Mouse (Mus musculus): ENCODE results near the gene Pomp. TPM values are rescaled to one million over a fixed set of nuclear protein-coding genes. Genes with fewer than 3 reads are reported as not detected.

Pomp gene
- polyA plus RNA-seq, 1 experiment from 2014 or later, result 480 TPM

DNA sequence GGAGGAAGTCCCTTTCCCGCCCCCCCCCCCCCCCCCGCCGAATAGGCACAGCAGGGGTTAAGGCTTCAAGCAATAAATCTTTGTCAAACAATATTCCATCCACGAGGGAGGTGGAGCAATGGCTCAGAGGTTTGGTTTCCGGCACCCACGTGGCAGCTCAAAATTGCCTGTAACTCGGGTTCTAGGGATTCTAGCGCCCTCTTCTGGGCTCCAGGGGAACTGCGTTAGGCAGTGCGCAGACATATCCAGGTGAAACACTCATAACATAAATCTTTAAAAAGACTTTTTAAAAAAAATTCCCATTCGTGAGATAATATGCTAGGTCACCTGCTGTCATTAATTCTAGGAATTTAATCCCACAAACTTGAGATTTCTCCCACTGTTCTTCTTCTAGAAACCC is 46.9 kb downstream of the Pomp start:
- Histone ChIP-seq H3K27ac (ENCODE audit: low read depth, low read length) (no peak overlapping the region), H3K4me2 (ENCODE audit: low read depth) (no peak overlapping the region), H3K9ac (ENCODE audit: low read length) (no peak overlapping the region), H3K36me3 (ENCODE audit: control insufficient read depth, insufficient read depth, low read length) (no peaks in the 10 kb centered on the region), H3K27me3 (ENCODE audit: control insufficient read depth, insufficient read depth, low read length) (no peaks in the 10 kb centered on the region), H3K4me1 (ENCODE audit: control insufficient read depth, insufficient read depth, low read length) (no peaks in the 10 kb centered on the region), H3K9me3 (ENCODE audit: control insufficient read depth, low read length) (no peaks in the 10 kb centered on the region), H3K4me3 (ENCODE audit: low read depth, low read length) (no peak overlapping the region)
- ATAC-seq (ENCODE audit: insufficient read depth, low FRiP score, low TSS enrichment), result no peak
- 66% methylated on average over 9 of the region's 11 CpGs for WGBS
- DNase-seq (ENCODE audit: low spot score), result no peak

GRCm38 (mm10) chr5:147907851-147908250 is 47.6 kb downstream of the Pomp start:
- no peak for ATAC-seq (ENCODE audit: insufficient read depth, low FRiP score, low TSS enrichment)
- 84% methylated on average over 8 of the region's 8 CpGs for WGBS

DNA sequence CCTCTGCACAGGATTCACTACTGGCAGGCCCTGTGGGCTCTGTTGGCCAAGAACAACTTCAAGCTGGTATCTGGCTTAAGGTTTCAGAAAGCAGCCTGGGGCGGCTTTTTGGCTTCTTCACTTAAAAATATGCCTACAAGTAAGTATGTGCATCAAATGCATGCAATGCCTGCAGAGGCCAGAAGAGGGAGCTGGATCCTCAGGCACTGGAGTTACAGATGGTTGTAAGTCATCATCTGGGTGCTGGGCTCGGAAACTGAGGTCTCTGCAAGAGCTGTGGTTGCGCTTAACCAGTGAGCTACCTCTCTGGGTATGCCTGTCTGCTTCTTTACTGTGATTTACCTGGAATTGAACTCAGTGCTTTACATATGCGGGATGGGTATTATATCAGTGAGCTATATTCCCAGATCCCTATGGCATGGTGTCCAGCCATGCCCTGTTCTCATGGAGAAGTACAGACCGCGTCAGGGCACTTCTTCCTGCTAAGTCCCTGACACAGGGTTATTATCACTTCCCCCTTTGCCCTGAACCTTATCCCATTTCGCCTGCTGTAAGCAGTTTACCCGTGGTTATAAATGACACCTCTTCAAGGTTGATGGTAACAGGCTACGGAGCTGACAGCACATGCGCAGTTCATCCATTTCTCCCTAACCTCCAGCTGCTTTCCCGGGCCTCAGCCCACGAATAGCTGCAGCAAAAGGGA is 50.7 kb downstream of the Pomp start:
- ATAC-seq (ENCODE audit: insufficient read depth, low FRiP score, low TSS enrichment), result no peak
- DNase-seq (ENCODE audit: low spot score), result no peak
- Histone ChIP-seq H3K36me3 (ENCODE audit: control insufficient read depth, insufficient read depth, low read length) (no peaks in the 10 kb centered on the region), H3K27me3 (ENCODE audit: control insufficient read depth, insufficient read depth, low read length) (no peaks in the 10 kb centered on the region), H3K4me3 (ENCODE audit: low read depth, low read length) (no peak overlapping the region), H3K4me2 (ENCODE audit: low read depth) (no peak overlapping the region), H3K4me1 (ENCODE audit: control insufficient read depth, insufficient read depth, low read length) (no peaks in the 10 kb centered on the region), H3K9ac (ENCODE audit: low read length) (no peak overlapping the region), H3K27ac (ENCODE audit: low read depth, low read length) (no peak overlapping the region), H3K9me3 (ENCODE audit: control insufficient read depth, low read length) (no peaks in the 10 kb centered on the region)
- 87% methylated on average over 12 of the region's 12 CpGs for WGBS

More at GRCm38 (mm10) chr5:147907851-147908250, 47.6 kb downstream of the Pomp start:
- Histone ChIP-seq H3K27me3 (ENCODE audit: control insufficient read depth, insufficient read depth, low read length) (no peaks in the 10 kb centered on the region), H3K4me1 (ENCODE audit: control insufficient read depth, insufficient read depth, low read length) (no peaks in the 10 kb centered on the region), H3K4me3 (ENCODE audit: low read depth, low read length) (no peak overlapping the region), H3K4me2 (ENCODE audit: low read depth) (no peak overlapping the region), H3K9ac (ENCODE audit: low read length) (no peak overlapping the region), H3K9me3 (ENCODE audit: control insufficient read depth, low read length) (no peaks in the 10 kb centered on the region), H3K36me3 (ENCODE audit: control insufficient read depth, insufficient read depth, low read length) (no peaks in the 10 kb centered on the region), H3K27ac (ENCODE audit: low read depth, low read length) (no peak overlapping the region)
- no peak for DNase-seq (ENCODE audit: low spot score)

- Histone ChIP-seq H3K9ac (ENCODE audit: low read length) (no peak overlapping the region), H3K27ac (ENCODE audit: low read depth, low read length) (no peak overlapping the region), H3K4me1 (ENCODE audit: control insufficient read depth, insufficient read depth, low read length) (no peaks in the 10 kb centered on the region), H3K27me3 (ENCODE audit: control insufficient read depth, insufficient read depth, low read length) (no peaks in the 10 kb centered on the region), H3K4me3 (ENCODE audit: low read depth, low read length) (no peak overlapping the region), H3K36me3 (ENCODE audit: control insufficient read depth, insufficient read depth, low read length) (no peaks in the 10 kb centered on the region), H3K9me3 (ENCODE audit: control insufficient read depth, low read length) (no peaks in the 10 kb centered on the region), H3K4me2 (ENCODE audit: low read depth) (no peak overlapping the region)
- 77% methylated on average over 5 of the region's 5 CpGs for WGBS
- ATAC-seq (ENCODE audit: insufficient read depth, low FRiP score, low TSS enrichment) (no peak), DNase-seq (ENCODE audit: low spot score) (no peak)
Measured at GRCm38 (mm10) chr5:147911744-147912143, 51.5 kb downstream of the Pomp start.

- Histone ChIP-seq H3K4me2 (ENCODE audit: low read depth) (no peak overlapping the region), H3K27me3 (ENCODE audit: control insufficient read depth, insufficient read depth, low read length) (no peaks in the 10 kb centered on the region), H3K9me3 (ENCODE audit: control insufficient read depth, low read length) (no peaks in the 10 kb centered on the region), H3K9ac (ENCODE audit: low read length) (no peak overlapping the region), H3K4me3 (ENCODE audit: low read depth, low read length) (no peak overlapping the region), H3K4me1 (ENCODE audit: control insufficient read depth, insufficient read depth, low read length) (no peaks in the 10 kb centered on the region), H3K36me3 (ENCODE audit: control insufficient read depth, insufficient read depth, low read length) (no peaks in the 10 kb centered on the region), H3K27ac (ENCODE audit: low read depth, low read length) (no peak overlapping the region)
- DNase-seq (ENCODE audit: low spot score), result no peak
- ATAC-seq (ENCODE audit: insufficient read depth, low FRiP score, low TSS enrichment), result no peak
- WGBS, result 42% methylated on average over 14 of the region's 14 CpGs
Measured at GRCm38 (mm10) chr5:147913241-147913842, 53.1 kb downstream of the Pomp start.

GRCm38 (mm10) chr5:147915038-147915566 is 54.8 kb downstream of the Pomp start:
- H3K27me3 ChIP-seq (ENCODE audit: control insufficient read depth, insufficient read depth, low read length), result no peaks in the 10 kb centered on the region
- H3K27ac ChIP-seq (ENCODE audit: low read depth, low read length), result no peak overlapping the region
- no peak for ATAC-seq (ENCODE audit: insufficient read depth, low FRiP score, low TSS enrichment)
- H3K9me3 ChIP-seq (ENCODE audit: control insufficient read depth, low read length), result no peaks in the 10 kb centered on the region
- no peak overlapping the region for H3K4me2 ChIP-seq (ENCODE audit: low read depth)
- 55% methylated on average over 6 of the region's 6 CpGs for WGBS
- no peaks in the 10 kb centered on the region for H3K4me1 ChIP-seq (ENCODE audit: control insufficient read depth, insufficient read depth, low read length)
- H3K9ac ChIP-seq (ENCODE audit: low read length), result no peak overlapping the region
- no peak overlapping the region for H3K4me3 ChIP-seq (ENCODE audit: low read depth, low read length)
- DNase-seq (ENCODE audit: low spot score), result no peak
- H3K36me3 ChIP-seq (ENCODE audit: control insufficient read depth, insufficient read depth, low read length), result no peaks in the 10 kb centered on the region

GRCm38 (mm10) chr5:147916171-147916570 is 55.9 kb downstream of the Pomp start:
- no peak overlapping the region for H3K9ac ChIP-seq (ENCODE audit: low read length)
- no peaks in the 10 kb centered on the region for H3K9me3 ChIP-seq (ENCODE audit: control insufficient read depth, low read length)
- H3K4me3 ChIP-seq (ENCODE audit: low read depth, low read length), result no peak overlapping the region
- H3K27me3 ChIP-seq (ENCODE audit: control insufficient read depth, insufficient read depth, low read length), result no peaks in the 10 kb centered on the region
- WGBS, result 88% methylated on average over 9 of the region's 9 CpGs
- no peak overlapping the region for H3K27ac ChIP-seq (ENCODE audit: low read depth, low read length)
- H3K4me1 ChIP-seq (ENCODE audit: control insufficient read depth, insufficient read depth, low read length), result no peaks in the 10 kb centered on the region
- ATAC-seq (ENCODE audit: insufficient read depth, low FRiP score, low TSS enrichment) (no peak), DNase-seq (ENCODE audit: low spot score) (no peak)
- H3K4me2 ChIP-seq (ENCODE audit: low read depth), result no peak overlapping the region
- H3K36me3 ChIP-seq (ENCODE audit: control insufficient read depth, insufficient read depth, low read length), result no peaks in the 10 kb centered on the region

- 80% methylated on average over 17 of the region's 17 CpGs for WGBS
- DNase-seq (ENCODE audit: low spot score), result no peak
- no peak overlapping the region for H3K9ac ChIP-seq (ENCODE audit: low read length)
- no peaks in the 10 kb centered on the region for H3K9me3 ChIP-seq (ENCODE audit: control insufficient read depth, low read length)
- no peak overlapping the region for H3K4me2 ChIP-seq (ENCODE audit: low read depth)
- no peak overlapping the region for H3K27ac ChIP-seq (ENCODE audit: low read depth, low read length)
- no peaks in the 10 kb centered on the region for H3K27me3 ChIP-seq (ENCODE audit: control insufficient read depth, insufficient read depth, low read length)
- H3K4me3 ChIP-seq (ENCODE audit: low read depth, low read length), result no peak overlapping the region
- no peaks in the 10 kb centered on the region for H3K36me3 ChIP-seq (ENCODE audit: control insufficient read depth, insufficient read depth, low read length)
- H3K4me1 ChIP-seq (ENCODE audit: control insufficient read depth, insufficient read depth, low read length), result no peaks in the 10 kb centered on the region
- ATAC-seq (ENCODE audit: insufficient read depth, low FRiP score, low TSS enrichment), result no peak
Measured at GRCm38 (mm10) chr5:147918044-147918846, 58.0 kb downstream of the Pomp start.

All from neural tube, embryonic 11.5 days (tissue).